ENCODE assay signal across 1 mouse cellular context in the genomic region with DNA sequence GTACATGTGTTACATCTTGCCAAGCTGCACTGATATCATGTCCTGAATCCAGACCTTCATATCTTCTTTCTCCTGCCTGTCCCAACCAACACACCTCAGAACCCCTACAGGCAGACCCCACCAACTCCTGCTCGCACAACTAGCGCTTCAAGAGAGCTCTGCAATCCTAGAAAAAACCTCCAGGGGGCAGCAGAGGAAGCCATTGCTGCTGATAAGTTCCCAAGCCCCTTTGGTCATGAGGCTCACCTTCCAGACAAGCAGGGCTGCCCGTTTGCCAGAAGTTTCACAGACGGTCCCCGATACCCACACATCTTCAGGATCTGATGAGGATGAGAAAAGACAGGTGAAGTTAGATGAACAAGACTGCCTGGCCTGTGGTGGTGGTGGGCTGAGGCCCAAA.
TF ChIP-seq lines count a peak whose summit lies in the region.

No protein-coding gene starts in this region.

TF ChIP-seq in MEL, 35 proteins besides CTCF, POLR2A, EP300 and RAD21 (continued from another document):
- TF ChIP-seq GATA1 (IDR thresholded peaks at IDR 0.05; ENCODE audit: low read depth, low read length) (peak; percentile 54; the same call in 1 of the 2 replicates), ELF1 (IDR thresholded peaks at IDR 0.05; ENCODE audit: low read depth, low read length) (no peak), RCOR1 (IDR thresholded peaks at IDR 0.05; ENCODE audit: low read depth, low read length) (no peak), MAX (IDR thresholded peaks at IDR 0.05; ENCODE audit: low read length) (no peak), USF2 (IDR thresholded peaks at IDR 0.05; ENCODE audit: borderline replicate concordance in 1 of 2, insufficient read depth in 1 of 2, low read depth in 1 of 2, low read length in 2 of 2) (no peak), HCFC1 (IDR thresholded peaks at IDR 0.05; ENCODE audit: low read depth, low read length) (no peak), TBP (IDR thresholded peaks at IDR 0.05; ENCODE audit: low read depth, low read length) (no peak)
